Mouse (Mus musculus): Measurements from ENCODE around the gene Gm30737. TPM values are rescaled to one million over a fixed set of nuclear protein-coding genes. Genes with fewer than 3 reads are reported as not detected.
"Not testable (repeated sequence)": the region's sequence is repeated elsewhere in the genome, so short reads cannot be mapped to it uniquely, and the experiment has no call there.

Gene Gm30737
- not detected for total RNA-seq (2021)

- DNase-seq (ENCODE audit: low spot score in 2 of 2); intact Hi-C loops (cut with DNase I): not testable (repeated sequence)
These were observed at the start of gene Gm30737 for GRCm38 (mm10) chrY:14400410-14400809. TSS of gene Gm30737 (plus strand) at chrY:14400710.

Measured in left cerebral cortex, postnatal 25 days (tissue).